Mouse (Mus musculus): ENCODE measurements at regions not wholly inside any gene's neighbourhood (a gene's known extent, or its start where the extent isn't known, plus 50 kb on each side); places are given as distances from the start of the nearest gene placed in this dataset.
"Not testable (repeated sequence)": the region's sequence is repeated elsewhere in the genome, so short reads cannot be mapped to it uniquely, and the experiment has no call there.

DNA sequence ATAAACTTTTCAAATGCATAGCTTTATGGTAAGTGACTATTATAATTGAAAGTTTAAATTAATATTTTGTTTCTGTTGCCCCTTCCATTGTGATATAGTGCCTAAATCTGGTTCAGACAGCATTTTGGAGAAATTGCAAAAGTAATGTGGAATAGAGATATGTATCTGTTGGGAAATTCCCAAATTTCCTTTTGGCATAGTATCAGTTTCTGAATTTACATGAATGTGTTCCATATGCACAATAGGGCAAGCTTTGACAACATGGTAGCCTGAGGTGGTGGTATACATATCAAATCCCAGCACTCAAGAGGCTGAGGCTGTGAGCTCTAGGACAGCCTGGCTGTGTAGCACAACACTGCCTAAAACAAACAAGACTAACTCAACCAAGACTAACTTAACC lies 147.2 kb upstream of the Supt20 start:
- DNase-seq, result no peak

- DNase-seq, result no peak
These were observed 140.7 kb upstream of the Supt20 start for GRCm38 (mm10) chr3:54551908-54552307.

DNA sequence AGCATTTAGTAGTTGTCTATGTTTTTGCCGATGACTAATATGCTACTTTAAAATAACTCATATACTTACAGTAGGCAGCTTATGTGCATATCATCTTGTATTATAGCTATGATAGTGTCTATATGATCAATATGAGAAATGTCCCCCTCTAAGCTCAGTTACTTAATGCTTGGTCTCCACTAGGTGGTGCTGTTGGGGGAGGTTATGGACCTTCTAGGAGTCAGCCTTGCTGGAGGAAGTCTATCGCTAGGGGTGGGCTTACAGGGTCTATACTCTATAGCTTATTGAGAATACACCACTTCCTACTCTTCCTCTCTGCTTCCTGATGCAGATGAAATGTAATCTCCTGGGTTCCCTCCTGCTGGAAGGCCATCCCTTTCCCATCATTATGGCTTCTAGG lies 136.7 kb upstream of the Supt20 start:
- DNase-seq, result no peak

GRCm38 (mm10) chr3:54559053-54559452 lies 133.6 kb upstream of the Supt20 start:
- no peak for DNase-seq

DNA sequence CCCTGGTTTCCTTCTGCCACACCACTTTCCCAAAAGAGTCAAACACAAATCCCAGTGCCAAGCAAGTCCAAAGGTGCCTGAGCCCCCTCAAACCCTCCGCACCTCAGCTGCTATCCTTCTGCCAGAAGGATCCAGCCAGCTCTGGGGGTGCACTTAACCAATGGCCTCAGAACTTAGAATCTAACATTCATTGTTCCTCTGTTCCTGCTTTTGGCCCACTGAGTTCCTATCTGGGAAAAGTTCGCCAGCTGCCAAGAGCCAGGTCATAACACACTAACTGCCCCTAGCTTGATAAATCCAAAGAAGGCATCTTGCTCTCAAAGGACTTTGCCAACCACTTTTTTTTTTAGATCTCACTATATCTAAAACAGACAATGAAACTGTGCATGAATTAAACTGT lies 133.1 kb upstream of the Supt20 start:
- DNase-seq, result no peak

DNA sequence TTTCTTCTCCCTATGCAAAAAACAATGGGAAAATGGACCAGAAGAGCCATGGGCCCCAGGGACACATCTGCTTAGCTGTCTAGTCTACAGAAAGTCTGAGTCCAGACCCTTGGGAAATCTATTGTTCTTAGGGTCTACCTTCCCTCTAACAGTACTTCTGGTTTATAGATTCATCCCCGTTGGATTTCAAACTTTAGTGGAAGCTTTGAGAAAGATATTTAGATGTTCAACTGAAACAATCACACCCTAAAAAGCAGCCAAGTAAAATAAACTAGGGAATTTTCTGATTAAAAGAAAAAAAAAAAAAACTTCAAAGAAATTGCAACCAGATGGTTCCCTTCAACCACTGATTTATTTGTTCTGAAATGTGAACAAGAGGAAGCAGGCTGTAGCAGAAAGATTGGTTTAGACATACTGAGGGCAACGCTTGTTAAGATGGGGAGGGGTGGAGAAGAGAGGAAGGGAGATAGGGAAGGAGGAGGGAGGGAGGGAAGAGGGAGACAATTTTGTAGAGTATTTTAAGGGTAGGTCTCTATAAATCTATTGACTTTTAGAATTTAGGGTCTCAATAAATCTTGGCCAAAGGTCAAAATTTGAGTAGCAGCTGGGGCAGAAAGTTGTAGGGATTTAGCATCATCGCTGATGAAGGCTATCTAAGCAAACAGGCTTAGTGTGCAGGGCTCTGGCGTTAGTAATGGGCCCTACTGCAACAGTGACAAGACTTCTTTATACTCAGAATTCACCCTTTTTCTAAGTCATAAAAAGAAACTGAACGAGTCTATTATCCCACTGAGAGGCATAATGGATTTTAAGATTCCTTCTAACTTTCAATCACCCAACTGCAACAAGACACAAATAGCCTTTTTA lies 132.3 kb upstream of the Supt20 start:
- no peak for DNase-seq

GRCm38 (mm10) chr3:54567329-54567728 lies 125.3 kb upstream of the Supt20 start:
- DNase-seq, result no peak

DNA sequence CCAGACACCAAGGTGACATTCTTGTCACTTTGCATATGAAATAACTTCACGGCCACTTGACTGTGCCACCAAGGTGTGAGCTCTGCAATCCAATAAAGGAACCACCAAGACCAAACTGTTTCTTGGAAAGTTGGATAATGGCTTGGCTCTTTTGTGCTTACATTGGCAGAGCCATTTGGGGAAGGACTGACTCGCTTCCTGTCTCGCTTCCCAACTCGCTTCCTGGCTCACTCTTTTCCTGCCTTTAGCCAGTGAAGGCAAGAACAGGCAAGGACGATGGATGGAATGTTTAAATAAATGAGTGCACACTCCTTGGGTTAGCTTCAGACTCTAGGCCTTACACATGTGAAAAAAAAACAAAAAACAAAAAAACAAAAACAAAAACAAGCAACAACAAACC lies 124.5 kb upstream of the Supt20 start:
- DNase-seq, result no peak

DNA sequence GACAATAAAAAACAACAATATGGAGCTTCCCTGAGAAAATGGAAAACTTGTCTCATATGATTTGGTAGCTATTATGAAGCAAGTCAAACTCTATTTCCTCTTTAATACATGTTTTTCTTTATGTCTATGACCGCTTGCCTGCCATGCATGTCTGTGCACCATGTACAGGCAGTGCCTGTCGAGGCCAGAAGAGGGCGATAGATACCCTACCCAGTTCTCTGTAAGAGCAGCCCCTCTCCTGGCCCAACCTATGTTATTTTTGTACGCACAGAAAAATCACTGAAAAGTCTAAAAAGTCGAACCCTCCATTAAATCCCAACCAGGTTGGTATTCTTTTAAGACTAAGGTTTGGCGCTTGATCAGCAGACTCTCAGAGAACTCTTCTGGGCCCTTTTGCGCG lies 122.1 kb upstream of the Supt20 start:
- no peak for DNase-seq

GRCm38 (mm10) chr3:54577851-54578250 lies 114.8 kb upstream of the Supt20 start:
- DNase-seq, result no peak

DNA sequence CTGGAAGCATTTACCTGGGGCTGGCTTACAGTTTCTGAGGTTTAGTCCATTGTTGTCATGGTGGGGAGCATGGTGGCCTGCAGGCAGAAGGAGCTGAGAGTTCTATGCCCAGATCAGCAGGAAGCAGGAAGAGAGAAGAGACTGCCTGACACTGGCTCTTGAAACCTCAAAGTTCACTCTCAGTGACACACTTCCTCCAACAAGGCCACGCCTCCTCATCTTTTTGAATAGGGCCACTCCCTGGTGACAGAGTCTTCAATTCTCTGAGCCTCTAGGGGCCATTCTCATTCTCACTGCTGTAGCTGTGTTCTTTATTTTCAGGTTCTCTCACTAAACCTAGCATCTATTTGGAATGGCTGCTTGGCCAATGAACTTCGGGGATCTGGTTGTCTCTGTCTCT lies 113.2 kb upstream of the Supt20 start:
- no peak for DNase-seq

DNA sequence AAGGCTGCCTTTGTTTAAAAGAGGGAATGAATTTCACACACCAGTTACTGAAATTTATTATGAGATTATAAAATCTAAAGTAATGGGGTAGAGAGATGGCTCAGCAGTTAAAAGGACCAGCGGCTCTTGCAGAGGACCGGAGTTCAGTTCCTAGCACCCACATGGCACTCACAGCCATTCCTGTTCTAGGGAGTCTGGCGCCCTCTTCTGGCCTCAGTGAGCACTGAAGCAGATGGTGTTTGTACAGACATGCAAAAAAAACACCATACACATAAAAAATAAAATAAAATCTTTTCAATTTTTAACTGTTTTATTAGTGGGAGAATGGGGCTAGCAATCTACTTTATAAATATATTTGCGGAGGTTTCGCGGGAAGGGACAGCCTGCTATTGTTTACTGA lies 112.3 kb upstream of the Supt20 start:
- no peak for DNase-seq

- DNase-seq, result not testable (repeated sequence)
These were observed 106.8 kb upstream of the Supt20 start for GRCm38 (mm10) chr3:54585781-54586180.

GRCm38 (mm10) chr3:54587127-54587995 lies 105.2 kb upstream of the Supt20 start:
- DNase-seq, result no peak

DNA sequence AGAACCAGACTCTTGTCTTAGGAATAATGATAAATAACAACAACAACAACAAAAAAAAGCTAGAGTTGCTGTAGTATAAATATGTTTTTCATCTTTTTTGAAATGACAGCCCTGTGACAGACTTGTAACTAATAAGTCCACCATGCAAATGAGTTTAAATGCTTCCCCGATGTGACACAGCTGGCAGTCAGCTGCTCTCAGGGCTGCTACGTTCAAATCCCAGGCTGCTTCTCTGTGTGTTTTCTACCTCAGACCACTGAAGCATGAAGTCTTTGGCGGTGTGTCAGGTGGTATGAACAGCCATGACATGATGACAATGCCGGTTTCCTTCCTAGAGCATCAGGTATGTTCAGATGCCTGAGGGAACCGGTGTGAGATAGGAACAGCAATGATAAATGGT lies 104.4 kb upstream of the Supt20 start:
- no peak for DNase-seq

- no peak for DNase-seq
These were observed 102.6 kb upstream of the Supt20 start for GRCm38 (mm10) chr3:54589976-54590375.

- DNase-seq, result no peak
These were observed 101.4 kb upstream of the Supt20 start for GRCm38 (mm10) chr3:54591160-54591559.

- DNase-seq, result no peak
These were observed 100.5 kb upstream of the Supt20 start for GRCm38 (mm10) chr3:54592064-54592463.

DNA sequence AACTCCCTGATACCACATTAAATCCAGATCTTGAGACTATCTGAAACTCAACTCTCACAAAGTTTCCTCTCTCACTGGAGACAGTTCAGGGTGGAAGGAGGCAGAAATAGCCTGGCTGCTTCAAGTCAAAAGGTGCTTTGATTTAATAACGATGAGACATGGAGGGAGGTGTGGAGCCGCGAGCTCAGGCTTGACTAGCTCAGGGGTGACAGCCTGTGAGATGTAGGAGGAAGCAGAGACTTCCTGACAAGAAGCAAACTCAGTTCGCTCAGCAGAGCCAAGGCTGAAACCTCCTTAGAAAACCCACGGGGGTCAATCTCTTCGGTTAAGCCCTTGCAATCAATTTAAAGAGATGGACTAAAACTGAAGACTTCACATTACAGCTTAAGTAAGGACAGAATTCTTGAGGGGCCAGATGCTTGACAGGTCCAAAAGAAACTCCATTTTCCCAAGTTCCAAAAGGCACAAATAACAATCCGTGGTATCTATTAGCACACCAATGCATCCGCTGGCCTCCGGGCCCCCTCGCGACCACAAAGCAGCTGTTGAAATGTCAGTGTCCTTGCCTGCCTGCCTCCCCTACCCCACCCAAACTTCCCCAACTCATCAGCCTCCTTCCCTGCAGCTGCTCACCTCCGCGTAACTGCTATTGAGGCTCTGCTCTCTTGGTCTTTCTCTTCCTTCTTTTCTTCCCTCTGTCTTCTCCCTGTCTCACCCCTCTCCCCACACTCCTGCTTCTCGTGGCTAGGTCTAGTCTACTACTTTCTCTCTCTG lies 99.8 kb upstream of the Supt20 start:
- no peak for DNase-seq

DNA sequence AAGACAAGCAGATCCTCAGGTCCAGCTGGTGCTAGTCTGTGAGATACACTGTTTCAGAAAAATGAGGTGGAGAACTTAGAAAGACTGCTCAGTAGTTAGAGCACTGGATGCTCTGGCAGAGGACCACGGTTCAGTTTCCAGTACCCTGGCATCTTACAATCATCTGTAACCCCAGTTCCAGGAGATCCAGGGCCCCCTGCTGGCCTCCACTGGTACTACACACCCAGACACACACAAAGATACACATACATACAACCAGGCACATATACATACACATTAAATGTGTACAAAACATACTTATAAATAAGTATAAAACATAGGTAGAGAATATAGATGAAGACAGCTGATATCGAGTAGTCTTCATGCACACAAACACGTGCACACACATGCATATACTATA lies 97.4 kb upstream of the Supt20 start:
- no peak for DNase-seq

DNA sequence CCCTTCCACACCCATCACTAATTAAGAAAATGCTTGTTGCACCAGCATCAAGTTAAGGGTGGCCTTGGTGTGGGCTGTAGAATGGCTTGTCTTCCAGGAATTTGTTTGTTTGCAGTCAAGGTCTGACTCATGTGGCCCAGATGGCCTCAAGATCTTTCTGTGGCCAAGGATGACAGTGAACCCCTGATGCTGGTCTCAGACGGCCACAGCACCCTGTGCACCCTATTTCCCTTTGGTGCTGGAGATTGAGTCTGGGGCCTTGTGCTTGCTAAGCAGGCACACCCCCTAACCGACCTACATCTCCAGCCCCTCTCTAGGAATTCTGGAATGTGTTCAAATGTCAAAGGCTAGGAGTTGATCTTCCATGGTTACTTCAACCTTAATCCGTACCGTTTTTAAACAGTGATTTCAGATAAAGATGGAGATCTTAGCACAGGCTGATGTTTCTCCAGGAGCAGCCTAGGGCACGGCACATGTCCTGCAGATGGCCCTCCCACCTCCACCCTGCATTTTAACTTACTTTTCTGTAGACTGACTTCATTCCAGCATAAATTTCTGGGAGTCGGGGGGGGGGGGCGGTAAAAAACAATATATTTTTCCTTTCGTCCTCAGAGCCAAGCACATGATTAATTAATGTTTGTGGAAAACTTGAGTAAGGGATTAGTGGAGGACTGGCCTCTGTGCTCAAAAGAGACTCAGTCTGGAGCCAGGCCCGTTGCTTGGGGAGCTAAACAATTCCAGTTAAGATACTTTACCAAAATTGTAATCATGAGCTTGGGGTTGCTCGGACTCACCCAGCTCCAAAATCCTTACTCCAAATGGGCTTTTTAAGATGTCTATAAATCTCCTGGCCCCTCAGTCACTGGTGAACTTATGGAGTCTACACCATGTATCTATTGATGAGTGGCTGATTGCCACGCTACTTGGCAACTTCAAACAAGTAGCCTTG lies 95.0 kb upstream of the Supt20 start:
- DNase-seq, result no peak

GRCm38 (mm10) chr3:54598296-54598695 lies 94.3 kb upstream of the Supt20 start:
- no peak for DNase-seq
